Mouse (Mus musculus): ENCODE results near the gene Psors1c2. TPM values are rescaled to one million over a fixed set of nuclear protein-coding genes. Genes with fewer than 3 reads are reported as not detected.

The Psors1c2 gene
- polyA plus RNA-seq, 1 experiment = not detected

DNA sequence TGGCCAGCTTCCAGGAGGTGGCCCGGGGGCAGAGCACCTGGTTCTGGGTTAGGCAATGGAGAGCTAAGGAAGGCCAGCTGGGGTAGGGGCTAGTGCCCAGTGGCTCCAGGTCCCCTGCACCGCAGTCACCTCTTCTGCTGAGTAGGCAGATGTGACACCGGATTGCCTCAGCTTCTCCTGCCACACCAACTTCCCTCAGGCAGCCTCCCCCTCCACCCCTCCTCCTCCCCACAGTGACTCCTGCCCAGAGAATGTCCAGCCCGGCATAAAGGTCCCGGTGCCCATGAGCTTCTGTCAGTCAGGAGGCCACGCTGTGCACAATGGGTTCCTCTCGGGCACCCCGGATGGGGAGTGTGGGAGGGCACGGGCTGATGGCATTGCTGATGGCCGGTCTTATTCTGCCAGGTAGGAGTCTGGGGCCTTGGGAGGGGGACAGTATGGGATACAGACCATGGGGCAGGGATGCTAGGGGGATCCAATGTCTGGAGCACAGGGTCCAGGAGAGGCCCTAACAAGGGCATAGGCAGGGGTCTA, 18.9 kb downstream of the Psors1c2 start, which contains the start of gene Cdsn:
Gene Cdsn, plus strand, starts transcription at position 248 of the 534 bp plus-strand sequence.
- Histone ChIP-seq H3K4me3 (ENCODE audit: insufficient read depth, low read length) (no peak within 1 kb of the TSS), H3K27ac (ENCODE audit: insufficient read depth, low read depth, low read length) (no peak within 1 kb of the TSS)

DNA sequence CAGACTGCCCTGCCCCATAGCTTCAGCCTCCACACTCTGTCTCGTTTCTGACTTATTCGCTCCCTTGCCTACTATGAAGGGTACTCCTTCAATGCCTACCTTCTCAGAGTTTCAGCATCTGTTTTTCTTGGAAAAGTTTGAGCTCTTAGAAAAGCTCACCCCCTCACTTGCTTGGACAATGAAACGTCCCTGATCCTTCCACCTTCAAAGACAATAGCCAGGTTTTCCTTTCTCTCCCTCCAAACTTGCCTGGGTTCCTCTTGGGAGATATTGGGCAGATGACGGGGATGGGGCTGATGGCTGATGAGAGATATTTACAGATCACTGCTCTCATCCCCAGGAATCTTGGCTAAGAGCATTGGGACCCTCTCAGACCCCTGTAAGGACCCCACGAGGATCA, 21.3 kb downstream of the Psors1c2 start:
- Histone ChIP-seq H3K27ac (ENCODE audit: insufficient read depth, low read depth, low read length) (no peak overlapping the region), H3K4me1 (ENCODE audit: control insufficient read depth, insufficient read depth, low read length) (0 out of 2 replicates have a peak, but pooled peaks cover 3% of the 10 kb centered on the region), H3K4me3 (ENCODE audit: insufficient read depth, low read length) (no peak overlapping the region)
- TF ChIP-seq POLR2A (IDR thresholded peaks at IDR 0.05; ENCODE audit: borderline replicate concordance, low read depth, low read length) (no peak), CTCF (IDR thresholded peaks at IDR 0.05; ENCODE audit: low read depth, low read length) (no peak)

More for the DNA sequence above, 18.9 kb downstream of the Psors1c2 start, which contains the start of gene Cdsn:
- H3K4me1 ChIP-seq (ENCODE audit: control insufficient read depth, insufficient read depth, low read length) = no peaks in the 10 kb centered on the region
- TF ChIP-seq CTCF (IDR thresholded peaks at IDR 0.05; ENCODE audit: low read depth, low read length) (no peak), POLR2A (IDR thresholded peaks at IDR 0.05; ENCODE audit: borderline replicate concordance, low read depth, low read length) (no peak)

DNA sequence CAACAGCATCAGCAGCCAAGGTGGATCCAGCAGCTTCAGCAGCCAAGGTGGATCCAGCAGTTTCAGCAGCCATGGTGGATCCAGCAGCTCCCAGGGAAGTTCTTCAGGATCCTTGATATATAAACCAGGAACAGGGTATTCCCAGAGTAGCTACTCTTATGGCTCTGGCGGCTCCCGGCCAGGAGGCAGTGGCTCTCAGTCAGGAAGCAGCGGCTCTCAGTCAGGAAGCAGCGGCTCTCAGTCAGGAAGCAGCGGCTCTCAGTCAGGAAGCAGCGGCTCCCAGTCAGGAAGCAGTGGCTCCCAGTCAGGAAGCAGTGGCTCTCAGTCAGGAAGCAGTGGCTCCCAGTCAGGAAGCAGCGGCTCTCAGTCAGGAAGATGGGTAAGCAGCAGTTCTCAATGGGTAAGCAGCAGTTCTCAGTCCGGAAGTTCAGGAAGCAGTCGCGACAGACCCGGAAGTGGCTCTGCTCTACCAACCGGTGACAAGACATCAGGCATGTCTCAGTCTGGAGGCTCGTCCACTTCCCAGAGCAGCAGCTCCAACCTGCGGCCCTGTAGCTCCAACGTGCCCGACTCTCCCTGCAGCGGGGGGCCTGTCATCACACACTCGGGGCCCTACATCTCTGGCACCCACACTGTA, 21.9 kb downstream of the Psors1c2 start:
- Histone ChIP-seq H3K4me1 (ENCODE audit: control insufficient read depth, insufficient read depth, low read length) (0 out of 2 replicates have a peak, but pooled peaks cover 3% of the 10 kb centered on the region), H3K27ac (ENCODE audit: insufficient read depth, low read depth, low read length) (no peak overlapping the region), H3K4me3 (ENCODE audit: insufficient read depth, low read length) (no peak overlapping the region)

DNA sequence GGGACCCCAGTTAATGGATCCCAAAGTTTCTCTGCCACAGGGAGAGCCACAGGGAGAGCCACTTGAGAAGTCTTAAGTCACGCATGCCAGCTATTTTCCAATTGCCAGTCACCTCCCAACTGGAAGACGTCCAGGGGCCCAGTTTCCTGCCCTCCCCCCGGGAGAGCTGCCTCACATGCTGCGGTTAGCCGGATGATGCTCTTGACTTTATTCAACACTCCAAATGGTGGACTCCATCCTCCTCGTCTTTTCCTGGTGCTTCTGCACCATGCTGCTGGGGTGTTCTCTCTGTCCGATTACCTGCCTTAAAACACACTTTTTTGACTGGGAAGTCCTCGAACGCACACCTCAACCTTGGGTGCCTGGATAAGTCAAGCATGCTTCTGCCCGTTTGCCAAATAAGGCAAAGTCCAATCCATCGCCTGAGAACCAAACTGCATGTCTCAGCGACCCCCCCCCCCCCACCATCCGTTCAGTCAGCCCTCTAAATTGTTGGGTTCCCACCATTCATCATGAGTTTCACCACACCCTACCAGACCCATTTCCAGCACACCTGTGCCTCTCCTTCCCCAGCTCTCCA, 23.3 kb downstream of the Psors1c2 start:
- H3K27ac ChIP-seq (ENCODE audit: insufficient read depth, low read depth, low read length) = no peak overlapping the region
- TF ChIP-seq POLR2A (IDR thresholded peaks at IDR 0.05; ENCODE audit: borderline replicate concordance, low read depth, low read length) = no peak
- TF ChIP-seq CTCF (IDR thresholded peaks at IDR 0.05; ENCODE audit: low read depth, low read length) = no peak
- H3K4me3 ChIP-seq (ENCODE audit: insufficient read depth, low read length) = no peak overlapping the region
- H3K4me1 ChIP-seq (ENCODE audit: control insufficient read depth, insufficient read depth, low read length) = 0 out of 2 replicates have a peak, but pooled peaks cover 3% of the 10 kb centered on the region

More for the DNA sequence above, 21.9 kb downstream of the Psors1c2 start:
- no peak for TF ChIP-seq CTCF (IDR thresholded peaks at IDR 0.05; ENCODE audit: low read depth, low read length)
- TF ChIP-seq POLR2A (IDR thresholded peaks at IDR 0.05; ENCODE audit: borderline replicate concordance, low read depth, low read length) = no peak

DNA sequence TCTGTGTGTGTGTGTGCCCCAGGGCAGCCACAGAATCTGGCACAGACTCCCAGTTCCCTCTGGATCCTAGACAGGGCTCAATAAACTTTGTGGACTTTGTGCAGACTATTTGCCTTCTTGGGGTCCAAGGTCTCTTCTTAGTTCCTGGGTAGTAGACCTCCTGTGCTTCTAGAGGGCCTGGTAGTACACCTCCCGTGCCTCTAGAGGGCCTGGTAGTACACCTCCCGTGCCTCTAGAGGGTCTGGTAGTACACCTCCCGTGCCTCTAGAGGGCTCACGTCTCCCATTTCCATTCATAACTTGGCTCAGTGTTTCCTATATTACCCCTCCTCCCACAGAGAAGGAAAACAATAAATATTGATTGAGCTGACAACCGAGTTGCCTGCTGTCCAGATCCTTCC, 23.8 kb downstream of the Psors1c2 start:
- H3K4me1 ChIP-seq (ENCODE audit: control insufficient read depth, insufficient read depth, low read length) = 0 out of 2 replicates have a peak, but pooled peaks cover 3% of the 10 kb centered on the region
- H3K27ac ChIP-seq (ENCODE audit: insufficient read depth, low read depth, low read length) = no peak overlapping the region
- TF ChIP-seq CTCF (IDR thresholded peaks at IDR 0.05; ENCODE audit: low read depth, low read length) (peak; percentile 30; the same call in 1 of the 2 replicates), POLR2A (IDR thresholded peaks at IDR 0.05; ENCODE audit: borderline replicate concordance, low read depth, low read length) (no peak)
- H3K4me3 ChIP-seq (ENCODE audit: insufficient read depth, low read length) = no peak overlapping the region

DNA sequence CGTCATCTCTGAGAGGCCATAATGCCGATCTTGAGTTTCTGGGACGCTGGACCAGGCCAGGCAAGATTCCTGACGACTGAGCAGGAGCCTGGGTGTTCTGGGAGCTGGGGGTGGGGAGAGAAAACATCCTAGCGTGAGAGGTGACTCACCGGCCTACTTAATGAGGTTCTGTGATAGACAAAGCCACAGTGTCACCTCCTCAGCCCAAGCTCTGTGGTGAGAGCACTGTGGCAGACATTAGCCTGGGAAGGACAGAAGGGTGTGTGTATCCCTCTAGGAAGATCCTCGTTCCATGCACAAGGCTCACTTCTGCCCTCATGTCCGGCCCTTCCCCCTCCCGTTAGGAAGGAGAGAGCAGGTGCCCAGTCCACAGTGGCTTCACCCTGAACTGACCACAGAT, 24.4 kb downstream of the Psors1c2 start:
- no peak overlapping the region for H3K4me3 ChIP-seq (ENCODE audit: insufficient read depth, low read length)
- TF ChIP-seq CTCF (IDR thresholded peaks at IDR 0.05; ENCODE audit: low read depth, low read length) (no peak), POLR2A (IDR thresholded peaks at IDR 0.05; ENCODE audit: borderline replicate concordance, low read depth, low read length) (no peak)
- no peak overlapping the region for H3K27ac ChIP-seq (ENCODE audit: insufficient read depth, low read depth, low read length)
- 0 out of 2 replicates have a peak, but pooled peaks cover 3% of the 10 kb centered on the region for H3K4me1 ChIP-seq (ENCODE audit: control insufficient read depth, insufficient read depth, low read length)

DNA sequence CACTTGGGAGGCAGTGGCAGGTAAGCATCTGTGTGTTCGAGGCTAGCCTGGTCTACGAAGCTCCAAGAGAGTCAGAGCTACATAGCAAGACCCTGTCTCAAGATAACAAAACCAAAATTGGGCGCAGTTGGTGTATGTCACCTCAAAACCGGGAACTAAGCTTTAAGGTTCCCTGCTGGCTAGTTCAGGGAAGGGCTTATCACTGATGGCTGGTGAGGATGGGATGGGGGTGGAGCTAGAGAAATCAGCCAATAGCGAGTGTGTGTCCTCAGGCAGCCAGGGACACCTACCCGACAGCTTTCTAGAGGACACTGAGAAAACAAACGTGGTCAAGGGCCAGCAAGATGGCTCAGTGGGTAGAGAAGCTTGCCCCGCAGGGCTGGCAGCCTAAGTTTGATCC, 25.2 kb downstream of the Psors1c2 start:
- H3K27ac ChIP-seq (ENCODE audit: insufficient read depth, low read depth, low read length) = no peak overlapping the region
- H3K4me3 ChIP-seq (ENCODE audit: insufficient read depth, low read length) = no peak overlapping the region
- 0 out of 2 replicates have a peak, but pooled peaks cover 3% of the 10 kb centered on the region for H3K4me1 ChIP-seq (ENCODE audit: control insufficient read depth, insufficient read depth, low read length)
- no peak for TF ChIP-seq POLR2A (IDR thresholded peaks at IDR 0.05; ENCODE audit: borderline replicate concordance, low read depth, low read length)
- no peak for TF ChIP-seq CTCF (IDR thresholded peaks at IDR 0.05; ENCODE audit: low read depth, low read length)

DNA sequence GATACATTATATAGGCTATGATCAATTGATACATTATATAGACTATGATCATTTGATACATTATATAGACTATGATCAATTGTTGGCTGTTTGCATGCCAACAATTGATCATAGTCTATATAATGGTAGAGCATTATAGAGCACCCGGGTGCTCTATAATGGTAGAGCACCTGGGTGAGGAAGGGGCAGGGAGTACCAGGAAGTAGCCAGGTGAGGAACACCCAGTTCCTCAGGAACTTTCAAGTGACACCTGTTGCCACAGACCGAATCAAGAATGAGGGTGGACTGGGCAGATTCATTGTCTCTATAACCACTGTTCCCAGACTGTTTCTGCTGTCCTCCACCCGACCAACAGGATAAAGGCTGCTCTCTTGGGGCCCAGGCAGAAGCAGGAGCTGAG, 34.1 kb downstream of the Psors1c2 start, which contains the start of gene 2300002M23Rik:
Gene 2300002M23Rik, plus strand, starts transcription at position 301 of the 400 bp plus-strand sequence.
- TF ChIP-seq CTCF (IDR thresholded peaks at IDR 0.05; ENCODE audit: low read depth, low read length) (no peak), POLR2A (IDR thresholded peaks at IDR 0.05; ENCODE audit: borderline replicate concordance, low read depth, low read length) (no peak)
- H3K4me1 ChIP-seq (ENCODE audit: control insufficient read depth, insufficient read depth, low read length) = no peaks in the 10 kb centered on the region
- H3K27ac ChIP-seq (ENCODE audit: insufficient read depth, low read depth, low read length) = no peak within 1 kb of the TSS
- no peak within 1 kb of the TSS for H3K4me3 ChIP-seq (ENCODE audit: insufficient read depth, low read length)

DNA sequence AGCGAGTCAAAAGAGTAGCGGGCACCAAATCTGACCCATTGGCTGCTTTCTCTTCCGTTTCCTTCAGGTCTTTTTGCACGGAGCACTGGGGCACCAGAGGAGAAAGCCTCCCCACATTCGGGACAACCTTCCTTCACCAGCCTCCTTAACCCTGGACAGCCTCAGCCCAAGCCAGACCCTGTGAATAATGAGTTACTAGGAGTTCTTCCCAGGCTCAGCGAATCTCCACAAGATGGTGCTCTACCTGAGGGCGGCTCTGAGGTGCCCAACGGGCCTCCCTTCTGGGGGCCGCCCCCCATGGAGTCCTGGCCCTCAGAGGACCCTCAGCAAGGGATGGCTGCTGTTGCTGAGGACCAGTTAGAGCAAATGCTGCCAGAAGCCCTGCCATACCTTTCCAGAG, 34.8 kb downstream of the Psors1c2 start:
- Histone ChIP-seq H3K4me3 (ENCODE audit: insufficient read depth, low read length) (no peak overlapping the region), H3K4me1 (ENCODE audit: control insufficient read depth, insufficient read depth, low read length) (no peaks in the 10 kb centered on the region), H3K27ac (ENCODE audit: insufficient read depth, low read depth, low read length) (no peak overlapping the region)
- TF ChIP-seq POLR2A (IDR thresholded peaks at IDR 0.05; ENCODE audit: borderline replicate concordance, low read depth, low read length) = no peak
- no peak for TF ChIP-seq CTCF (IDR thresholded peaks at IDR 0.05; ENCODE audit: low read depth, low read length)
